Mouse (Mus musculus) heart, postnatal 0 days (tissue): Measurements from ENCODE around the gene 6330403K07Rik. TPM values are rescaled to one million over a fixed set of nuclear protein-coding genes. Genes with fewer than 3 reads are reported as not detected.

Experiments used
- ATAC-seq: fragments of 200-750 bp; cut with Nextera tagmentation; 2 replicates; pipeline ENCODE4 v1.8.0; 2017; ENCODE audit warnings: low read depth, moderate number of reproducible peaks, moderate library complexity; ENCODE audit not compliant: insufficient read depth
- DNase-seq: peaks from one replicate; pipeline ENCODE4 v3.0.0-alpha.2; 2016; ENCODE audit warnings: low spot score
- H3K27ac ChIP-seq: fragments of 300-500 bp; sonication (generic); 2 replicates; pipeline ENCODE4 v1.5.1; 2014; ENCODE audit warnings: low read depth, mild to moderate bottlenecking
- H3K27me3 ChIP-seq: fragments of 300-500 bp; sonication (generic); 2 replicates; pipeline ENCODE4 v1.6.1; 2014; ENCODE audit warnings: low read length, mixed read lengths; ENCODE audit not compliant: control insufficient read depth, insufficient read depth
- H3K36me3 ChIP-seq: fragments of 300-500 bp; sonication (generic); replicated peaks from 2 replicates; pipeline ENCODE4 v1.6.1; 2014; ENCODE audit warnings: low read length, mixed read lengths; ENCODE audit not compliant: control insufficient read depth, insufficient read depth
- H3K4me1 ChIP-seq: fragments of 300-500 bp; sonication (generic); 2 replicates; pipeline ENCODE4 v1.6.1; 2014; ENCODE audit warnings: antibody characterized with exemption; ENCODE audit not compliant: control insufficient read depth, insufficient read depth
- H3K4me2 ChIP-seq: fragments of 300-500 bp; sonication (generic); 2 replicates; pipeline ENCODE4 v1.6.1; 2014; ENCODE audit warnings: low read depth, mild to moderate bottlenecking, low read length, moderate library complexity
- H3K4me3 ChIP-seq: fragments of 300-500 bp; sonication (generic); 2 replicates; pipeline ENCODE4 v1.5.1; 2014; ENCODE audit warnings: low read depth, low read length
- H3K9ac ChIP-seq: fragments of 300-500 bp; sonication (generic); replicated peaks from 2 replicates; pipeline ENCODE4 v1.6.1; 2014; ENCODE audit warnings: low read depth, low read length, mixed read lengths
- H3K9me3 ChIP-seq: fragments of 300-500 bp; sonication (generic); replicated peaks from 2 replicates; pipeline ENCODE4 v1.6.1; 2016; ENCODE audit warnings: low read length; ENCODE audit not compliant: control insufficient read depth
- CTCF ChIP-seq: IDR thresholded peaks from 2 replicates; pipeline ENCODE4 v1.5.1; 2016; ENCODE audit warnings: antibody characterized with exemption, control low read depth, low read depth
- EP300 ChIP-seq: IDR thresholded peaks from 2 replicates; pipeline ENCODE4 v1.6.1; 2016; ENCODE audit warnings: antibody characterized with exemption, low read depth
- WGBS: fragments of 180-500 bp; shearing (Covaris S2); extraction: QIAGEN DNeasy Blood & Tissue Kit; methylation state at CpG from one replicate; pipeline ENCODE4 v1.1.7; 2014; 5-methylcytosine and 5-hydroxymethylcytosine counted together
- polyA plus RNA-seq: library from polyadenylated mRNA; unstranded; fragments of >200 nt; fragmentation: Nextera tagmentation; extraction: Ambion mirVana; gene quantifications from 2 replicates; pipeline ENCODE4 v1.2.1, GENCODE M21; 2015
- total RNA-seq: library from RNA; depleted of rRNA; stranded (reverse); fragments of >200 nt; gene quantifications from 2 replicates; pipeline ENCODE4 v1.2.3, GENCODE M21; 2014; ENCODE audit warnings: low replicate concordance

Gene 6330403K07Rik
- total and polyA plus RNA-seq, 2 experiments from 2014 or later = 4.4 to 6.0 TPM

- Histone ChIP-seq H3K9me3 (no peaks in the 10 kb centered on the region), H3K36me3 (peaks cover 9% of the 10 kb centered on the region), H3K4me1 (no peaks in the 10 kb centered on the region), H3K4me3 (no peak overlapping the region), H3K9ac (no peak overlapping the region), H3K4me2 (no peak overlapping the region), H3K27me3 (no peaks in the 10 kb centered on the region), H3K27ac (no peak overlapping the region)
- 82% methylated on average over 7 of the region's 7 CpGs for WGBS
- ATAC-seq (no peak), DNase-seq (no peak)
- TF ChIP-seq EP300 = no peak
- no peak for TF ChIP-seq CTCF
These were observed 1.2 kb downstream of the 6330403K07Rik start for GRCm38 (mm10) chr11:71032070-71032469.

GRCm38 (mm10) chr11:71029403-71030118 is 3.8 kb downstream of the 6330403K07Rik start:
- DNase-seq (no peak), ATAC-seq (no peak)
- Histone ChIP-seq H3K27me3 (no peaks in the 10 kb centered on the region), H3K4me2 (no peak overlapping the region), H3K27ac (no peak overlapping the region), H3K4me3 (no peak overlapping the region), H3K4me1 (no peaks in the 10 kb centered on the region), H3K9ac (no peak overlapping the region), H3K9me3 (no peaks in the 10 kb centered on the region), H3K36me3 (peaks cover 30% of the 10 kb centered on the region)
- 70% methylated on average over 3 of the region's 3 CpGs for WGBS
- TF ChIP-seq CTCF (no peak), EP300 (no peak)

DNA sequence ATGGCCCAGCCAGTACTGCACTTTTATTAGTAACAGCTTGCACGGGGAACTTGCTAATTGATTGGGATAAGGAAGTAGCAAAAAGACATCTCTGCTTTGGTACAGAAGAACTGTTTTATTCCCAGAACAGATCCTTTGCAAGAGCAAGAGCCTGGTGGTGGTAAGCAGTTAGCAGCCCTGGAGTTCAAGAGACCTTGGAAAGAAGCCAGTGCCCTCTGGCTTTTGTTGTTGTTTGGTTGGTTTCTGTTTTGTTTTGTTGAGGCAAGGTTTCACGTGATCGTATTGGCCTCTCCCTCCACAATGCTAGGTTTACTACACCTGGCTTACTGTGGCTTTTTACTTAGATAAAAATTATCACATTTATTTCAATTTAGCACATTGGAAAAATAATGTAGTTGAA is 5.0 kb downstream of the 6330403K07Rik start:
- Histone ChIP-seq H3K36me3 (peaks cover 33% of the 10 kb centered on the region), H3K9me3 (no peaks in the 10 kb centered on the region), H3K4me3 (no peak overlapping the region), H3K4me1 (no peaks in the 10 kb centered on the region), H3K27me3 (no peaks in the 10 kb centered on the region), H3K27ac (no peak overlapping the region), H3K4me2 (no peak overlapping the region), H3K9ac (no peak overlapping the region)
- WGBS = 72% methylated on average over 3 of the region's 3 CpGs
- DNase-seq = no peak
- no peak for ATAC-seq
- TF ChIP-seq CTCF (no peak), EP300 (no peak)

DNA sequence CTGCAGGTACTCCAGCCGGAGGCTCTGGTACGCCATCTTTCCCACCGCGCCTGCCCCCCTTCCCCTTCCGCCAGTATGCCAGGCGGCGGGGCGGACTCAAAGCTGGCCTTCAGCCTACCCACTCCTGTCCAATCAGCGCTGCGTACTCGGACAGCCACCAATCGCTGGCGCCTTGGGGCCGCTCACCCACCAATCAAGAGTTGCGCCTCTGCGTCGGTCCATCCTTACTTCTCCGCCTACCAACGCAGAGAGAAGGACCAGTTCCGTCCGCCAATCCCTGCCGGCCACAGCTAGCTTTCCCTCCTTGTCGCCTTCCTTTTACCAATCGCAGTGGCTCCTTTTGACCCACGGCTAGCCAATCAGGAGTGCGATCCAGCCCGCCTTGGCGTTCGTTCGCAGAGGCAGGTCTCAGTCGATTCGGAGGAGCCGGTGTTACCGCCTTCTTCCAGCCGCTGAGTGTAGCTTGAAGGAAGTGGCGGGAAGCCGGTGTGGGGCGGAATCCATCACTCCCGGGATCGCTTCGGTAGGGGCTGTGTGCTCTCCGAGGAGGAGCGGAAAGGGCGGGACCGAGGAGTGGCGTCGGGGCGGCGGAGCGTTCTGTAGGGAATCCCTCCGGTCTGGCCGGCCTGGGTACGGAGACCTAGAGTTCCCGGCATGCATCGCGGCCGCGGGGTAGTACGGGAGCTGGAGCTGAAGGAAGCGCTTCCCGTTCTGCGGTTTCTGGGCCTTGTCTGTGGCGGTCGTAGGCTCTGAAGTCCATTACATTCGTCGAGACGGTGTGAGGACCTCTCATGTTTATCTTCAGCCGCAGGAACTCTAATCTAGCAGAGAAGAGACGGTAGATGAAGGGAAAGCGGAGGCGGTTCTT is 13.9 kb downstream of the 6330403K07Rik start, which contains the start of the genes Mis12 and Derl2:
Gene Mis12, plus strand, starts transcription at position 411 of the 868 bp plus-strand sequence.
Gene Derl2, minus strand, starts transcription at position 641 of the 868 bp plus-strand sequence.
- H3K9ac ChIP-seq = peak within 1 kb of the TSS; percentile 80
- TF ChIP-seq EP300 (peak; percentile 95), CTCF (no peak)
- WGBS = under 1% methylated on average over 70 of the region's 71 CpGs
- peaks cover 17% of the 10 kb centered on the region for H3K4me1 ChIP-seq
- DNase-seq = peak; percentile 100
- H3K27ac ChIP-seq = peak within 1 kb of the TSS; percentile 89
- peak within 1 kb of the TSS; percentile 93 for H3K4me2 ChIP-seq
- H3K4me3 ChIP-seq = peak within 1 kb of the TSS; percentile 96
- H3K27me3 ChIP-seq = no peaks in the 10 kb centered on the region
- H3K36me3 ChIP-seq = peaks cover 4% of the 10 kb centered on the region; the same call in 1 of the 2 replicates
- H3K9me3 ChIP-seq = no peaks in the 10 kb centered on the region
- ATAC-seq = peak; percentile 99

DNA sequence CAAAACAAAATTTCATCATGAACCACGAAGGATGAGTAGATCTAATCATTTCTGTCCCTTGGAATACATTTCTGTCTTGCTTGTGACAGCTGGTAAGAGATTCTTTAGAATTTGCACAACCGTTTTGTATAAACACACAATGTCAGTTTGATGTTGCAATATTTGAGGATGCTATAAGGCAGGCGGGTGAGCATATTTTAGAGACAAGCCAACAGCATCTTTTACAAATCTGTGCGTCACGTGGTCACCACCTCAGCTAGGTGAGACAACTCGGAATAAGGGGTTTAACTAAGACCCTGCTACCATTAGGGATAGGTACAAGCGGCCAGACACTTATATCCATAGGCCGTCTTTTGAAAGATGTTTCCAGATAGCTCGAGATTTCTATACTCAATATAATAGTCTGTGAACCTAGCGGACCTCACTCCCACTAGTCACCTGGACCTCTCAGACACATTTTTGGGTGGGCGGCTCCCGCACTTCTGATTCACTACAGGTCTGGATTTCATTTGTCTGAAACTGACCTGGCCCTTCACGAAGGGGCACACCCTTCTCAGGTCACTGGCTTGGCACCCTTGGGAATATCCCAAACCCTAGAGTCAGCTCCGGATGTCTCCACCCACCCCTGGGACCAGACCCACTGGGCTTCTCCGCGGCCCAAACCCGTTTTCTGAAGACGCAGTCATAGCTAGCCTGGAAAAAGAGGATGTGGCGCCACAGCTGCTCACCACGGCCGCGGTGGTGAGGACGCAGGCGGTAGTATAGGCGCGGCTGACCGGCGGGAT is 14.7 kb downstream of the 6330403K07Rik start:
- Histone ChIP-seq H3K4me3 (peak overlapping the region; percentile 96), H3K4me1 (peaks cover 17% of the 10 kb centered on the region), H3K27ac (peak overlapping the region; percentile 88), H3K9ac (peak overlapping the region; percentile 80), H3K9me3 (no peaks in the 10 kb centered on the region), H3K27me3 (no peaks in the 10 kb centered on the region), H3K36me3 (peaks cover 11% of the 10 kb centered on the region), H3K4me2 (peak overlapping the region; percentile 93)
- DNase-seq (no peak), ATAC-seq (peak; percentile 4)
- WGBS = 4% methylated on average over 28 of the region's 28 CpGs
- TF ChIP-seq CTCF = no peak
- TF ChIP-seq EP300 = no peak
